Mouse (Mus musculus) megakaryocyte, embryonic 14.5 days (primary cell): ENCODE measurements around the gene Trank1.

Experiments used
- FLI1 ChIP-seq: IDR thresholded peaks from 2 replicates; pipeline ENCODE4 v1.6.1; 2012; ENCODE audit warnings: low read length, inconsistent platforms, mixed read lengths
- GATA1 ChIP-seq: IDR thresholded peaks from 3 replicates; pipeline ENCODE4 v1.6.1; 2012; ENCODE audit warnings: mixed read lengths, low read length, inconsistent platforms, borderline replicate concordance

DNA sequence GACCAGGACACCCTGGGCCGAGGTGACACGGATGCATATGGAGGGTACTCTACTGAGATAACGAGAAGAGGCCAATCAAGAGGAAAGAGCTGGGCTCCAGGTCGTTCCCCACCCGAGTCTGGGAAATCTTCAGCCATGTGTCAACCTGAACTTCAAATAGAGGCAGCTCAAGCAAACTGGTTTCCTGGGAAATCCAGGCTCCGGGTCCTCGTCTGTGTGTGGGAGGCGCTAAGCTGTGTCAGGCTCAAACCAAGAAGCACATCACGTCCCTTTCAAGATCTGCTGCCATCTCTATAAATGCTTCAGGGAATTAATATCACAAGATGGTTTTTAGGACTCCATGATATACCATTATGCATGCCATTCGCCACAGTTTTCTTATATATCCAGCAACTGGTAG is 96.9 kb downstream of the Trank1 start:
- TF ChIP-seq GATA1 = no peak
- no peak for TF ChIP-seq FLI1
